Mouse (Mus musculus): ENCODE measurements around the gene Alg14.

DNA sequence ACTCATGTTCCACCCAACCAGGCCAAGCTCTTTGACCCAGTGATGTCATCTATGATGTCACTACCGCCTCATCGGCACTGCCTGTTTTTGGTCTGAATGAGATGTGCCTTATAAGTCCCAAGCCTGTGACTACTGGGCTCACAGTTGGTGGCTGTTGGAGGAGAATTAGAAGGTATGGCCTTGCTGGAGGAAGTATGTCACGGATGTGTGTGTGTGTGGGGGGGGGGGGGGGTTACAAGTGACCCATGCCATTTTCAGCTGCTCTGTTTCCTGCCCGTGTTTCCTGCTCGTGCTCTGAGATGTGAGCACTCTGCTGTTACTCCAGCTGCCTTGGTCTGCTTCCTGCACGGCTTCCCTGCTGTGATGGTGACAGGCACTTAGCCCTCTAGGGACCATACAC, 77.9 kb downstream of the Alg14 start:
- TF ChIP-seq CTCF (IDR thresholded peaks at IDR 0.05; ENCODE audit: low read depth, low read length): no peak
- TF ChIP-seq POLR2A (IDR thresholded peaks at IDR 0.05; ENCODE audit: insufficient read depth, low read length): no peak
